ENCODE assay signal across 8 mouse cellular contexts in the genomic region with DNA sequence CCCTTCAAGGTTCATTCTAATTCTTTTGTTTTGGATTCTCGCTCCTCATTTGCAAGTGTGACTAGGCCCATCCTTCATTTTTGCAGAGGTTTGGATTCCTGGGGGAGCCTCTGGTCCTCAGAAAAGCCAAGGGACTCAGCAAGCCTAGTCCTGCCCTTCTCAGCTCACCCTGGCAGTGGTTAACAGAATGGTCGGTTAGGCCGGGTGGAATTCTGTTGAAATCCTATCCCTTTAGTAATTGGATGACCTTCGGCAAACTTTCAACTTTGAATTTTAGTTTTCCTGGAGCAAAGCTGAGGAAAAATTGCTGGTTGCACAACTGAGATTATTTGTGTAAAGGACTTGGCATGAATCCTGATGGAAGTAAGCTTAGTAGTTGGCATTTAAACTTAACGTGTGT. TPM values are rescaled to one million over a fixed set of nuclear protein-coding genes. Genes with fewer than 3 reads are reported as not detected.
DNase-seq lines count a peak whose midpoint lies in the region; ATAC-seq lines count a peak whose summit lies in the region.

No protein-coding gene starts in this region.

- 13% methylated on average over 5 of the region's 5 CpGs for WGBS in embryonic facial prominence, embryonic 11.5 days
- WGBS in hindbrain, embryonic 11.5 days: 25% methylated on average over 5 of the region's 5 CpGs
- 13% methylated on average over 5 of the region's 5 CpGs for WGBS in lung, embryonic 15.5 days

- DNase-seq in kidney, adult 9 months: peak; percentile 59
- DNase-seq in kidney, postnatal 14 days: no peak
- DNase-seq in embryonic facial prominence, embryonic 11.5 days (ENCODE audit: low spot score): no peak
- DNase-seq in hindbrain, embryonic 11.5 days (ENCODE audit: low spot score): no peak
- no peak for DNase-seq in spleen, postnatal 36 days (ENCODE audit: low spot score in 2 of 2)
- no peak for DNase-seq in testis, postnatal 10 days (ENCODE audit: low spot score)

- no peak overlapping the region; the same call in 1 of the 2 replicates for H3K27ac ChIP-seq in embryonic facial prominence, embryonic 11.5 days (replicated peaks; ENCODE audit: low read depth, low read length)
- peak overlapping the region; percentile 87; the same call in 1 of the 2 replicates for H3K27ac ChIP-seq in hindbrain, embryonic 11.5 days (ENCODE audit: low read depth, low read length)
- H3K27ac ChIP-seq in lung, embryonic 15.5 days: peak overlapping the region; percentile 89

- no peaks in the 10 kb centered on the region for H3K27me3 ChIP-seq in embryonic facial prominence, embryonic 11.5 days (ENCODE audit: control insufficient read depth, insufficient read depth, low read length)
- no peaks in the 10 kb centered on the region for H3K27me3 ChIP-seq in hindbrain, embryonic 11.5 days (ENCODE audit: control insufficient read depth, insufficient read depth, low read length)
- no peaks in the 10 kb centered on the region for H3K27me3 ChIP-seq in lung, embryonic 15.5 days

- peak overlapping the region; percentile 65 for H3K9ac ChIP-seq in embryonic facial prominence, embryonic 11.5 days (replicated peaks; ENCODE audit: low read length)
- peak overlapping the region; percentile 69 for H3K9ac ChIP-seq in hindbrain, embryonic 11.5 days (ENCODE audit: low read depth, low read length)
- H3K9ac ChIP-seq in lung, embryonic 15.5 days: peak overlapping the region; percentile 72

- no peaks in the 10 kb centered on the region for H3K36me3 ChIP-seq in embryonic facial prominence, embryonic 11.5 days (replicated peaks; ENCODE audit: control insufficient read depth, insufficient read depth, low read depth, low read length)
- no peaks in the 10 kb centered on the region for H3K36me3 ChIP-seq in hindbrain, embryonic 11.5 days (ENCODE audit: control insufficient read depth, insufficient read depth, low read length)
- no peaks in the 10 kb centered on the region for H3K36me3 ChIP-seq in lung, embryonic 15.5 days

- H3K9me3 ChIP-seq in embryonic facial prominence, embryonic 11.5 days (replicated peaks; ENCODE audit: control insufficient read depth, low read length): no peaks in the 10 kb centered on the region
- H3K9me3 ChIP-seq in hindbrain, embryonic 11.5 days (ENCODE audit: control insufficient read depth, low read length): no peaks in the 10 kb centered on the region
- H3K9me3 ChIP-seq in lung, embryonic 15.5 days: no peaks in the 10 kb centered on the region

- peak overlapping the region; percentile 66 for H3K4me2 ChIP-seq in embryonic facial prominence, embryonic 11.5 days (ENCODE audit: low read depth, low read length)
- peak overlapping the region; percentile 51 for H3K4me2 ChIP-seq in hindbrain, embryonic 11.5 days (replicated peaks; ENCODE audit: low read depth, low read length)
- peak overlapping the region; percentile 78 for H3K4me2 ChIP-seq in lung, embryonic 15.5 days

- ATAC-seq in embryonic facial prominence, embryonic 11.5 days (replicated peaks; ENCODE audit: insufficient number of reproducible peaks, low FRiP score, low TSS enrichment, low read depth): 0 out of 2 replicates have a peak, but pooled peaks have one; percentile 38
- peak; percentile 50 for ATAC-seq in hindbrain, embryonic 11.5 days (ENCODE audit: low FRiP score)
- ATAC-seq in lung, embryonic 15.5 days (ENCODE audit: borderline replicate concordance, extremely low read depth, low FRiP score, low TSS enrichment): peak; percentile 50; the same call in 1 of the 2 replicates
- no peak for ATAC-seq in megakaryocyte progenitor cell, adult 5-6 weeks (replicated peaks; ENCODE audit: poor library complexity)

- no peaks in the 10 kb centered on the region; the same call in 1 of the 2 replicates for H3K4me1 ChIP-seq in embryonic facial prominence, embryonic 11.5 days (ENCODE audit: control insufficient read depth, insufficient read depth, low read length)
- H3K4me1 ChIP-seq in hindbrain, embryonic 11.5 days (replicated peaks; ENCODE audit: control insufficient read depth, insufficient read depth, low read length): no peaks in the 10 kb centered on the region
- H3K4me1 ChIP-seq in lung, embryonic 15.5 days: peaks cover 31% of the 10 kb centered on the region

- H3K4me3 ChIP-seq in embryonic facial prominence, embryonic 11.5 days (ENCODE audit: low read depth, low read length): peak overlapping the region; percentile 64
- peak overlapping the region; percentile 54 for H3K4me3 ChIP-seq in hindbrain, embryonic 11.5 days (ENCODE audit: low read depth, low read length)
- peak overlapping the region; percentile 79 for H3K4me3 ChIP-seq in lung, embryonic 15.5 days

RNA-seq across cellular contexts. Expression of a gene that starts 0.4 kb away (rescaled TPM):
- 0.17 TPM in 1 of 2 replicates, not detected in the other for polyA plus RNA-seq in embryonic facial prominence, embryonic 11.5 days (2014; fragmentation: Nextera tagmentation; extraction: Ambion mirVana)
- polyA plus RNA-seq in hindbrain, embryonic 11.5 days (2014; fragmentation: Nextera tagmentation; extraction: Ambion mirVana): 0.53 TPM in 1 of 2 replicates, not detected in the other
- 1.0 and 1.1 TPM in 2 replicates for polyA plus RNA-seq in lung, embryonic 15.5 days (2015; fragmentation: Nextera tagmentation; extraction: Ambion mirVana)
- total RNA-seq in megakaryocyte progenitor cell, adult 5-6 weeks (2015): not detected in 2 replicates
- total RNA-seq in megakaryocyte progenitor cell, adult 5-6 weeks (2017): not detected in 2 replicates

RNA-seq across cellular contexts. Expression of a gene that starts 0.6 kb away (rescaled TPM):
- 9.3 and 10.6 TPM in 2 replicates for polyA plus RNA-seq in embryonic facial prominence, embryonic 11.5 days (2014; fragmentation: Nextera tagmentation; extraction: Ambion mirVana)
- 11.4 and 13.1 TPM in 2 replicates for polyA plus RNA-seq in hindbrain, embryonic 11.5 days (2014; fragmentation: Nextera tagmentation; extraction: Ambion mirVana)
- polyA plus RNA-seq in lung, embryonic 15.5 days (2015; fragmentation: Nextera tagmentation; extraction: Ambion mirVana): 17.6 and 18.6 TPM in 2 replicates
- 6.2 and 8.5 TPM in 2 replicates for total RNA-seq in megakaryocyte progenitor cell, adult 5-6 weeks (2015)
- total RNA-seq in megakaryocyte progenitor cell, adult 5-6 weeks (2017): 1.7 and 4.9 TPM in 2 replicates
